Mouse (Mus musculus) hindbrain, embryonic 11.5 days (tissue): ENCODE measurements around the gene Kctd3. TPM values are rescaled to one million over a fixed set of nuclear protein-coding genes. Genes with fewer than 3 reads are reported as not detected.

Source experiments
- ATAC-seq: fragments of 200-750 bp; cut with Nextera tagmentation; 2 replicates; pipeline ENCODE4 v1.8.0; 2017; ENCODE audit warnings: mild to moderate bottlenecking, moderate TSS enrichment, moderate library complexity; ENCODE audit not compliant: low FRiP score
- DNase-seq: peaks from one replicate; pipeline ENCODE4 v3.0.0-alpha.2; 2015; ENCODE audit warnings: low spot score
- H3K27ac ChIP-seq: fragments of 300-500 bp; sonication (generic); 2 replicates; pipeline ENCODE4 v1.5.1; 2014; ENCODE audit warnings: mild to moderate bottlenecking, low read depth, low read length
- H3K27me3 ChIP-seq: fragments of 300-500 bp; sonication (generic); 2 replicates; pipeline ENCODE4 v1.6.1; 2014; ENCODE audit warnings: mild to moderate bottlenecking, low read length, moderate library complexity, mixed read lengths; ENCODE audit not compliant: control insufficient read depth, insufficient read depth
- H3K36me3 ChIP-seq: fragments of 300-500 bp; sonication (generic); 2 replicates; pipeline ENCODE4 v1.6.1; 2014; ENCODE audit warnings: mild to moderate bottlenecking, low read length, moderate library complexity, mixed read lengths; ENCODE audit not compliant: control insufficient read depth, insufficient read depth
- H3K4me1 ChIP-seq: fragments of 300-500 bp; sonication (generic); replicated peaks from 2 replicates; pipeline ENCODE4 v1.6.1; 2014; ENCODE audit warnings: low read length, mixed read lengths; ENCODE audit not compliant: control insufficient read depth, insufficient read depth
- H3K4me2 ChIP-seq: fragments of 300-500 bp; sonication (generic); replicated peaks from 2 replicates; pipeline ENCODE4 v1.6.1; 2014; ENCODE audit warnings: mild to moderate bottlenecking, low read depth, low read length
- H3K4me3 ChIP-seq: fragments of 300-500 bp; sonication (generic); 2 replicates; pipeline ENCODE4 v1.5.1; 2014; ENCODE audit warnings: low read depth, low read length
- H3K9ac ChIP-seq: fragments of 300-500 bp; sonication (generic); 2 replicates; pipeline ENCODE4 v1.6.1; 2014; ENCODE audit warnings: low read depth, low read length
- H3K9me3 ChIP-seq: fragments of 300-500 bp; sonication (generic); 2 replicates; pipeline ENCODE4 v1.6.1; 2016; ENCODE audit warnings: low read length; ENCODE audit not compliant: control insufficient read depth
- WGBS: fragments of 180-500 bp; shearing (Covaris S2); extraction: QIAGEN DNeasy Blood & Tissue Kit; methylation state at CpG from one replicate; pipeline ENCODE4 v1.1.7; 2014; 5-methylcytosine and 5-hydroxymethylcytosine counted together
- polyA plus RNA-seq: library from polyadenylated mRNA; unstranded; fragments of >200 nt; fragmentation: Nextera tagmentation; extraction: Ambion mirVana; gene quantifications from 2 replicates; pipeline ENCODE4 v1.2.1, GENCODE M21; 2014

Kctd3 gene
- polyA plus RNA-seq, 1 experiment from 2014 or later = 36.7 TPM

GRCm38 (mm10) chr1:188951091-188951490 lies 56.5 kb downstream of the Kctd3 start:
- H3K4me2 ChIP-seq = no peak overlapping the region

GRCm38 (mm10) chr1:188948276-188948675 lies 59.4 kb downstream of the Kctd3 start:
- Histone ChIP-seq H3K36me3 (no peaks in the 10 kb centered on the region), H3K27me3 (no peaks in the 10 kb centered on the region), H3K4me1 (no peaks in the 10 kb centered on the region), H3K27ac (no peak overlapping the region), H3K4me2 (no peak overlapping the region), H3K4me3 (no peak overlapping the region), H3K9ac (no peak overlapping the region), H3K9me3 (no peaks in the 10 kb centered on the region)
- DNase-seq (no peak), ATAC-seq (no peak)
- 80% methylated on average over 9 of the region's 9 CpGs for WGBS

More at GRCm38 (mm10) chr1:188951091-188951490, 56.5 kb downstream of the Kctd3 start:
- Histone ChIP-seq H3K9me3 (no peaks in the 10 kb centered on the region), H3K27me3 (no peaks in the 10 kb centered on the region), H3K27ac (no peak overlapping the region), H3K4me1 (no peaks in the 10 kb centered on the region), H3K36me3 (no peaks in the 10 kb centered on the region), H3K4me3 (no peak overlapping the region), H3K9ac (no peak overlapping the region)
- DNase-seq (no peak), ATAC-seq (no peak)
- 91% methylated on average over 6 of the region's 6 CpGs for WGBS

DNA sequence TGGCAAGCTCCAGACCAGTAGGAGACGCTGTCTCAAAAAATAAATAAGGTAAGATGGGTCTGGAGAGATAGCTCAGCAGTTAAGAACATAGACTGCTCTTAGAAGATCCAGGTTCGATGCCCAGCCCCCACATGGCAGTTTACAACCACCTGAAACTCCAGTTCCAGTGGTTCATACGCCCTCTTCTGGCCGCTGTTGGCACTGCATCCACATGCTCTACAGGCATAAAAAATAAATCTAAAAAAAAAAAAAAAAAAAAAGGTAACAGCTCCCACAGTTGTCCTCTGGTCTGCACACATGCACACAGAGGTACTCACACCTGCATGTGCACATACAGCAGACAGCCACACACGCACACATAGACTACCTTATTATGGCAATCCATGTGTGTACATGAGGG lies 59.8 kb downstream of the Kctd3 start:
- Histone ChIP-seq H3K9me3 (no peaks in the 10 kb centered on the region), H3K27ac (no peak overlapping the region), H3K4me1 (no peaks in the 10 kb centered on the region), H3K4me3 (no peak overlapping the region), H3K4me2 (no peak overlapping the region), H3K36me3 (no peaks in the 10 kb centered on the region), H3K9ac (no peak overlapping the region), H3K27me3 (no peaks in the 10 kb centered on the region)
- DNase-seq (no peak), ATAC-seq (no peak)
- WGBS = 56% methylated on average over 5 of the region's 5 CpGs

DNA sequence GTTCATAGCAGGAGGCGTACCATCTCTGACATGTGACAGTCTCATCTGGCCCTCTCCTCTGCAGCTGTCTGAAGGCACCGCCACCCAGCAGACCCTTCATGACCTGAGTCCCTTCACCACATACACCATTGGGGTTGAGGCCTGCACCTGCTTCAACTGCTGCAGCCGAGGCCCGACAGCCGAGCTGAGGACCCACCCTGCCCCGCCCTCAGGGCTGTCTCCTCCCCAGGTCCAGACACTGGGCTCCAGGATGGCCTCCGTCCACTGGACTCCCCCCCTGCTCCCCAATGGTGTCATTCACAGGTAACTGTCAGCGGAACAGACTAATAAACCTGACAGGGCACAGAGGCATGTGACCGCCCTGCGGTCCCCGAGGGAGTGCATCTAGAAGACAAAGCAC lies 60.8 kb downstream of the Kctd3 start:
- Histone ChIP-seq H3K9me3 (no peaks in the 10 kb centered on the region), H3K27ac (no peak overlapping the region), H3K4me1 (no peaks in the 10 kb centered on the region), H3K36me3 (no peaks in the 10 kb centered on the region), H3K9ac (no peak overlapping the region), H3K4me3 (no peak overlapping the region), H3K27me3 (no peaks in the 10 kb centered on the region), H3K4me2 (no peak overlapping the region)
- WGBS = 87% methylated on average over 11 of the region's 11 CpGs
- ATAC-seq (no peak), DNase-seq (no peak)

GRCm38 (mm10) chr1:188945326-188945725 lies 62.3 kb downstream of the Kctd3 start:
- Histone ChIP-seq H3K4me3 (no peak overlapping the region), H3K36me3 (no peaks in the 10 kb centered on the region), H3K27ac (no peak overlapping the region), H3K4me2 (no peak overlapping the region), H3K9ac (no peak overlapping the region), H3K9me3 (no peaks in the 10 kb centered on the region), H3K27me3 (no peaks in the 10 kb centered on the region), H3K4me1 (no peaks in the 10 kb centered on the region)
- ATAC-seq = no peak
- 48% methylated on average over 8 of the region's 8 CpGs for WGBS
- no peak for DNase-seq

DNA sequence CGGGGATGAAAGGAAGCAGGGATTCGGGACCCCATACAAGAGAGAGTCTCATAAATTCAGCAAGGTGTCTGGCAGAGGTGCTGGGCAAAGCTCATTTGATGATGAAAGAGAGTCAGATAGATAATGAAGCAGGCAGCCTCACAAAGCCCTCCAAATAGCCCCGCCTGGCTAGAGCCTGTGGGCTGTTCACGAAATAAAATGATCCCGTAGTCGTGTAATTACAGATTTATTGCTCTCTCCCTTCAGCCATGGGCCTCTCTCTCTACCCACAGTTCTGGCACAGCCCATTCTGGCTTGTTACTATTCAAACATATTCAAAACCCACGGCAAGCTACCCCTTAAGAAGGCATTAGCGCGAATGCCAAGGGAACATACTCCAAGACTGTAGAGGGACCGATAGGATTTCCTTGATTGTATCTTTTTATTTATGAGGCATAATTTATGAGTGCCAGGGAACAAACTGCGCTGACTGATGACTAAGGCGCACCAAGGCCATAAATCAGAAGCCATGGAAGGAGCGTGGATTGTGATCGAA lies 70.3 kb downstream of the Kctd3 start:
- WGBS = 88% methylated on average over 14 of the region's 14 CpGs
- Histone ChIP-seq H3K4me1 (no peaks in the 10 kb centered on the region), H3K9me3 (no peaks in the 10 kb centered on the region), H3K4me3 (no peak overlapping the region), H3K27me3 (no peaks in the 10 kb centered on the region), H3K9ac (no peak overlapping the region), H3K4me2 (no peak overlapping the region), H3K27ac (no peak overlapping the region), H3K36me3 (no peaks in the 10 kb centered on the region)
- no peak for ATAC-seq
- no peak for DNase-seq
